Mouse (Mus musculus): ENCODE data around the gene Grik4. TPM values are rescaled to one million over a fixed set of nuclear protein-coding genes. Genes with fewer than 3 reads are reported as not detected.

Grik4 gene
- polyA plus RNA-seq, 1 experiment, result not detected

DNA sequence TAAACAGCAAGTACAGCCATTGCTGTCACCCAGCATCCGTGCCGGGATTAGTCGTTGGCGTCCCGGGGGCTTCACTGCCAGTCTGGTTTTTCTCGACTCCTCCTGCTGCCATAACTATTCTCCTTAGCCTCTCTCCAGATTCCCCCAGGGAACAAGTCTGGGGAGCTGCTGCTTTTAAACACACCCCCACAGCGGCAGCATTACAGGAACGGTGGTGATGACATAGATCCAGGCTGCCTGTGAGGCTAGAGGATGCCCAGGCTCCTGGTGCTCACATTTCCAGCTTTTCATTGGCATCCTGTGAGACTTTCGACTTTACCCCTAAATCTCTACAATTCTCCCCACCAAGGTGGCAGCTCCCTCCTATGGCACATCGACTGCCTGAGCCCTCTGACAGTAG is 297.5 kb downstream of the Grik4 start:
- H3K4me1 ChIP-seq (ENCODE audit: control insufficient read depth, insufficient read depth, low read length), result peaks cover 22% of the 10 kb centered on the region
- no peak overlapping the region for H3K27ac ChIP-seq (ENCODE audit: insufficient read depth, low read depth, low read length)
- no peak for TF ChIP-seq POLR2A (IDR thresholded peaks at IDR 0.05; ENCODE audit: insufficient read depth, low read depth, low read length)
- no peak for TF ChIP-seq CTCF (IDR thresholded peaks at IDR 0.05; ENCODE audit: insufficient read depth, low read depth, low read length)
- no peak overlapping the region for H3K4me3 ChIP-seq (ENCODE audit: insufficient read depth, low read depth, low read length)
- 42% methylated on average over 10 of the region's 10 CpGs for WGBS

DNA sequence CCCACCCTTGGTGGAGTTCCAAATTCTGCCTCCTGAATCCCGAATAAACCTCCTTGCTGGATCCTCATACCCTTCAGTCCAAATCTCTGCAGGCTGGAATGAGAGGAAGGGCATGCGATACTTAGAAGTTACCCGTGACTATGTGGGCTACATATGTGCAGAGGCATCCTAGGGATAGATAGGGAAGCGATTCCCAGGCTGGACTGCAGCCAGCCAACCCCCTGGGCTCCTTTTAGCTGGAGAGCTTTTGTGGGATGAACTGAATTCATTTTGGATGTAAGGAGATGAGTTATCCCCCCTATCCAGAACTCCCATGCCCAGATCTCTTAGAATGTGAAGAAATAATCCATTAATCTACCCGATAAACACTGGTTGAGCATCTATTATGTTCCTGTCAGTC is 299.1 kb downstream of the Grik4 start:
- TF ChIP-seq POLR2A (IDR thresholded peaks at IDR 0.05; ENCODE audit: insufficient read depth, low read depth, low read length) (no peak), CTCF (IDR thresholded peaks at IDR 0.05; ENCODE audit: insufficient read depth, low read depth, low read length) (no peak)
- Histone ChIP-seq H3K4me1 (ENCODE audit: control insufficient read depth, insufficient read depth, low read length) (peaks cover 25% of the 10 kb centered on the region), H3K4me3 (ENCODE audit: insufficient read depth, low read depth, low read length) (no peak overlapping the region), H3K27ac (ENCODE audit: insufficient read depth, low read depth, low read length) (no peak overlapping the region)
- WGBS, result 82% methylated on average over 5 of the region's 5 CpGs

DNA sequence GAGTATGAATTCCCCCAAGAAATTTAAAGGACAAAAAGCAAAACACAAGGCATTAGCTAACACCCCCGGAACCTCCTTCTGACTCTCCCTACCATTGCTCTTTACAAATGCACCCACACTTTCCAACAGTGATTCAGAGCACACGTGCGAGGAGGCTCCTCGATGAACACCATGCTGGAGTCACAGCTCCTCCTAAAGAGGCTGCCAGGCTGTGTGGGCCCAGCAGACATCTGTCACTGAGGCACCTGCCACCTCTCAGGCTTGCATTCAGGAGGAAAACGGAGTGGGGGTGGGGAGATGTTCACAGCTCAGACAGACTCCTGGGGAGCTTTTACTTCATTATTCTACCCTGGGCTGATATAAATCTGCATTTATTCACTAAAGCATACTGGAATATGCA is 301.5 kb downstream of the Grik4 start:
- no peak overlapping the region for H3K4me3 ChIP-seq (ENCODE audit: insufficient read depth, low read depth, low read length)
- peaks cover 30% of the 10 kb centered on the region for H3K4me1 ChIP-seq (ENCODE audit: control insufficient read depth, insufficient read depth, low read length)
- no peak overlapping the region for H3K27ac ChIP-seq (ENCODE audit: insufficient read depth, low read depth, low read length)
- 31% methylated on average over 5 of the region's 5 CpGs for WGBS
- TF ChIP-seq POLR2A (IDR thresholded peaks at IDR 0.05; ENCODE audit: insufficient read depth, low read depth, low read length) (no peak), CTCF (IDR thresholded peaks at IDR 0.05; ENCODE audit: insufficient read depth, low read depth, low read length) (no peak)

DNA sequence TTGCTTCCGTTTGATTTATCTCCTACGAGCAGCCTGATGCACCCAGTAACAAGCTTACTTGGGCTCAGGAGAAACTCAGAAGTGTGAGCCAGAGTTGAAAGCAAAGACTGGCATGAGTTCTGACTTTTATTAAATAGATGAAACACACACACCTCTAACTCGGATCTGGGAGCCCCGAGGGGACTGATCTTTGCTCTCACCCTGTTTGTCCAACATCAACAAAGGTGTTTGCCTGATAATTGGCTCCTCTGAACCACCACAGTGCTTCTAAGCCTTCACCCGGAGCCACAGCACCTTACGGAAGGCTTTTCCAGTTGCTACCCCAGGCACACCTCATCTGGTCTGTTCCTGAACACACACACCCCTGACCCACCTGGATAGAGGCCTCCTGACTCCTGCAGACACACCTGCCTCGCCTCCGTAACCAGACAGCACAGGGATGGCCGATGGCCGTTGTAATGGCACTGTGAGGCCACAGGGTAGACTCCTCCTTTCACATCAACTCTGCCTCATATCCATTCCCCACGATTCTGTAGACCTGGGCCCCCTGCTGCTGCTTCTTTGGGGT is 302.7 kb downstream of the Grik4 start:
- H3K27ac ChIP-seq (ENCODE audit: insufficient read depth, low read depth, low read length), result no peak overlapping the region
- no peak for TF ChIP-seq POLR2A (IDR thresholded peaks at IDR 0.05; ENCODE audit: insufficient read depth, low read depth, low read length)
- no peak for TF ChIP-seq CTCF (IDR thresholded peaks at IDR 0.05; ENCODE audit: insufficient read depth, low read depth, low read length)
- WGBS, result 88% methylated on average over 11 of the region's 11 CpGs
- peaks cover 24% of the 10 kb centered on the region for H3K4me1 ChIP-seq (ENCODE audit: control insufficient read depth, insufficient read depth, low read length)
- H3K4me3 ChIP-seq (ENCODE audit: insufficient read depth, low read depth, low read length), result no peak overlapping the region

DNA sequence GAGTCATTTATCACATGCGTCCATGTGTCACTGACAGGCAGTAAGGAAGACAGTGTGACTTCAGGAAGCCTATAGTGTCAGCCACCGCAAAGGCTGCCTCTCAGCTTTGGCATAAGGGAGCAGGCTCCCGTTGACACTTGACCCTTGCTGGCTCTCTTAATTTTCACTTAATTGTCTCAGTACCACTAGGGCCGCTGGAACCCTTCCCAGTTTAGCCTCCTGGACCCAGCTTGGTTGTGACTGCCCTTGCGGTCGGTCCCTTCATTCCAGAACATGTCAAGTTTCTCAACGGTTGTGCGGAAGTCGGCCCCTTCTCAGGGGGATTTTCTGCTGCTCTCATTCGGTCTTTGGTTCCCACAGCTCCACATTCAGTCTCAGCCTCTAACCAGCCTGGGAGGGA is 307.8 kb downstream of the Grik4 start:
- Histone ChIP-seq H3K4me1 (ENCODE audit: control insufficient read depth, insufficient read depth, low read length) (peaks cover 5% of the 10 kb centered on the region; the same call in 1 of the 2 replicates), H3K4me3 (ENCODE audit: insufficient read depth, low read depth, low read length) (no peak overlapping the region), H3K27ac (ENCODE audit: insufficient read depth, low read depth, low read length) (no peak overlapping the region)
- 90% methylated on average over 10 of the region's 10 CpGs for WGBS
- TF ChIP-seq CTCF (IDR thresholded peaks at IDR 0.05; ENCODE audit: insufficient read depth, low read depth, low read length), result no peak
- TF ChIP-seq POLR2A (IDR thresholded peaks at IDR 0.05; ENCODE audit: insufficient read depth, low read depth, low read length), result no peak

DNA sequence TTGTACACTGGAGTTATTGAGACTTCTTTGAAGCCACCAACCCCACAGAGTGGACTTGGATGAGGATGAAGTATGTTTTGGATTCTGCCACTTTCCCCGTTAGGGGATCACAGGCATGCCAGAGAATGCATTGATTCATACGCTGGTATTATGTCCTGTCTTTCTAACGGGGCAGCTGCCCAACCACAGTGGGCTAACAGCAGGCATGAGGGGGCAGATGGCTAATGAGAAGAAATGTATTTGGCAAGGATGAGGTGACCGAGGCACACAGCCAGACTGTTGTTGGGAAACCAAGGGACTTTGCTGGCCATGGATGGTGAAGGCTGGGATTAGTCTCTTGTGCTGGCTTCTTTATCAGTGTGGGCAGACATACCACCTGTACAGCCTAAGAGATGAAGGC is 312.8 kb downstream of the Grik4 start:
- no peak overlapping the region for H3K27ac ChIP-seq (ENCODE audit: insufficient read depth, low read depth, low read length)
- TF ChIP-seq POLR2A (IDR thresholded peaks at IDR 0.05; ENCODE audit: insufficient read depth, low read depth, low read length), result no peak
- peaks cover 8% of the 10 kb centered on the region for H3K4me1 ChIP-seq (ENCODE audit: control insufficient read depth, insufficient read depth, low read length)
- WGBS, result 64% methylated on average over 4 of the region's 4 CpGs
- no peak overlapping the region for H3K4me3 ChIP-seq (ENCODE audit: insufficient read depth, low read depth, low read length)

DNA sequence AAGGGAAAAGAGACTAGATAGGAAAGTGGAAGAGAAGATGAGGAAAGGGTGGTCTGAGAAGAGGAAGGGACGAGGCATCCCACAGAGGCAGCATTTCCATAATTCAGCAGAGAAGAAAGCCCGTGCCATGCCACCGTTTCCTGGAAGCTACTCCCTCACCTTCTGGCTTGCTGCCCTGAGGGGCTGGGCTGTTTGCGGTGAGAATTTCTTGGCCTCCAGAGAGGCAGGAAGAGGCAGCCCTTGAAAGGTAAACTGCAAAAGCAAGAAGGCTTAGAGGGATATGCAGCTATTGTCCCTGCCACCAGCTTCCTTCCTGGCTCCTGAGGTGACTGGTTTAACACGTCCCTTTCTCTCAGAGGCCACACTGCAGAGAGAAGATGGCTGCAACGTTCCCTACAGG is 316.7 kb downstream of the Grik4 start:
- WGBS, result 36% methylated on average over 6 of the region's 6 CpGs
- Histone ChIP-seq H3K27ac (ENCODE audit: insufficient read depth, low read depth, low read length) (no peak overlapping the region), H3K4me3 (ENCODE audit: insufficient read depth, low read depth, low read length) (no peak overlapping the region), H3K4me1 (ENCODE audit: control insufficient read depth, insufficient read depth, low read length) (peaks cover 12% of the 10 kb centered on the region)
- TF ChIP-seq CTCF (IDR thresholded peaks at IDR 0.05; ENCODE audit: insufficient read depth, low read depth, low read length) (no peak), POLR2A (IDR thresholded peaks at IDR 0.05; ENCODE audit: insufficient read depth, low read depth, low read length) (no peak)

DNA sequence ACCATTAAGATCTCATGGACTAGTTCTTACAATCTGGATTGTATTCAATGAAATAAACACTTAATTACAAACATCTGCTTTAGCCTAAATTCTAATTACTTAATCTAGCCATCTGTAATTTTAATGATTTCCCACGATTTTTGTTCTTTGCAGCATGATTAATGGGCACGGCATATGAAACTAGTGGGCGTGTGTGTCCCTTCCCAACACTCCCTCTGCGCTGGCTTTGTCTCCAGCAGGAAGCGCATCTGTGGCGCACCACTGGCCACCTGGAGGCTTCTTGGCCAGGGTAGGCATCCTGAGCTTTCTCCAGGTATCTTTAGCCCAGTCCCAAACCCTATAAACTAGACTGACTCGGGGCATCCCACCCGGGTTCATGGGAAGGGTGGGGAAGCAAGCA is 317.1 kb downstream of the Grik4 start:
- TF ChIP-seq CTCF (IDR thresholded peaks at IDR 0.05; ENCODE audit: insufficient read depth, low read depth, low read length) (no peak), POLR2A (IDR thresholded peaks at IDR 0.05; ENCODE audit: insufficient read depth, low read depth, low read length) (no peak)
- 22% methylated on average over 8 of the region's 8 CpGs for WGBS
- H3K4me3 ChIP-seq (ENCODE audit: insufficient read depth, low read depth, low read length), result no peak overlapping the region
- peaks cover 12% of the 10 kb centered on the region for H3K4me1 ChIP-seq (ENCODE audit: control insufficient read depth, insufficient read depth, low read length)
- H3K27ac ChIP-seq (ENCODE audit: insufficient read depth, low read depth, low read length), result no peak overlapping the region

DNA sequence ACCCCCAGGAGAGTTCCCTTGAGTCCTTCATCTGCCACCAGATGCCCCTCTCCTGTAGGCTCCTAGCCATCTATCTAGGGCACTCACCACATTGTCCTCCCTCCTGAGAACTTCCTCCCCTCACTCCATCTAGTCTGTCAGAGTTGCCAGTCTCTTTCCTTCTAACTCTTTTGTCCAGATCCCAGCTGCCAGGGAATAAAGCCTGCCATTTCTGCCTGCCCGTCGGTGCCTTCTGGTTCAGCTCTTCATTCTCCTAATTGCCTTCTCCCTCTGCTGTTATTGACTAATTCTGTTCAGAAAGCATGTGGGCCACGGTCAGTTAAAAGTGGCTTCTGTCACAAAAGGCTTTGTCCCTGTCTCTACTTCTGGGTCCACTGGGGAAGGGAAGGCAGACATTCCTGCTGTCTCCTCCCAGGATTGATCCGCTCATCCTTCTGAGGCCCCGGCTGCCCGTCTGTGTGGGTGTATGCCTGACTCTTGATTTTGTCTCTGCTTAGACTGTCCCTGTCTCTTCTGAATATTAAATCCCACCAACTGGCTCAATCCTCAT is 318.0 kb downstream of the Grik4 start:
- TF ChIP-seq POLR2A (IDR thresholded peaks at IDR 0.05; ENCODE audit: insufficient read depth, low read depth, low read length), result no peak
- TF ChIP-seq CTCF (IDR thresholded peaks at IDR 0.05; ENCODE audit: insufficient read depth, low read depth, low read length), result no peak
- Histone ChIP-seq H3K4me3 (ENCODE audit: insufficient read depth, low read depth, low read length) (no peak overlapping the region), H3K4me1 (ENCODE audit: control insufficient read depth, insufficient read depth, low read length) (peaks cover 12% of the 10 kb centered on the region), H3K27ac (ENCODE audit: insufficient read depth, low read depth, low read length) (no peak overlapping the region)
- WGBS, result 33% methylated on average over 6 of the region's 6 CpGs

DNA sequence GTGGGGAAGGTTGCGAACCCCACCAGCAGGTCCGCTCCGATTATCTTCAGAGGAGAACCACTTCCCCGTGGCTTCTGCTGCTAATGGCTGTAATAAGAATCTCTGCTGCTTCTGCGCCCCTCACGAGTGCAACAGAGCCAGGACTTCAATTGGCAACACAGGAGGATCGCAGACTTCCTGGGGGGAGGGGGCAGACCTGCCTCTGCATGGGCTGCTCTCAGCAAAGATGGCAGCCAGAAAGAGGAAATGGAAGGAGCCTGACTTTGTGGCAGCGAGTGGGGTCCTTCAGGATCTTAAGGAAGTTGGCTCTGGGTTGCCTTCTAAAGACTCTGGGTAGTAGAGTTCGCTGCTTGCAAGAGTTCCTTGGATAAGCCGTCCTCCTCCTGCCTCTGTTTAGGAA is 329.9 kb downstream of the Grik4 start:
- H3K27ac ChIP-seq (ENCODE audit: insufficient read depth, low read depth, low read length), result no peak overlapping the region

More for the DNA sequence above, 329.9 kb downstream of the Grik4 start:
- TF ChIP-seq CTCF (IDR thresholded peaks at IDR 0.05; ENCODE audit: insufficient read depth, low read depth, low read length) (no peak), POLR2A (IDR thresholded peaks at IDR 0.05; ENCODE audit: insufficient read depth, low read depth, low read length) (no peak)
- Histone ChIP-seq H3K4me3 (ENCODE audit: insufficient read depth, low read depth, low read length) (no peak overlapping the region), H3K4me1 (ENCODE audit: control insufficient read depth, insufficient read depth, low read length) (peaks cover 23% of the 10 kb centered on the region)
- 88% methylated on average over 10 of the region's 10 CpGs for WGBS

Measured in olfactory bulb, adult 2 months (tissue).